Mouse (Mus musculus): ENCODE measurements around the gene 2410002F23Rik.

DNA sequence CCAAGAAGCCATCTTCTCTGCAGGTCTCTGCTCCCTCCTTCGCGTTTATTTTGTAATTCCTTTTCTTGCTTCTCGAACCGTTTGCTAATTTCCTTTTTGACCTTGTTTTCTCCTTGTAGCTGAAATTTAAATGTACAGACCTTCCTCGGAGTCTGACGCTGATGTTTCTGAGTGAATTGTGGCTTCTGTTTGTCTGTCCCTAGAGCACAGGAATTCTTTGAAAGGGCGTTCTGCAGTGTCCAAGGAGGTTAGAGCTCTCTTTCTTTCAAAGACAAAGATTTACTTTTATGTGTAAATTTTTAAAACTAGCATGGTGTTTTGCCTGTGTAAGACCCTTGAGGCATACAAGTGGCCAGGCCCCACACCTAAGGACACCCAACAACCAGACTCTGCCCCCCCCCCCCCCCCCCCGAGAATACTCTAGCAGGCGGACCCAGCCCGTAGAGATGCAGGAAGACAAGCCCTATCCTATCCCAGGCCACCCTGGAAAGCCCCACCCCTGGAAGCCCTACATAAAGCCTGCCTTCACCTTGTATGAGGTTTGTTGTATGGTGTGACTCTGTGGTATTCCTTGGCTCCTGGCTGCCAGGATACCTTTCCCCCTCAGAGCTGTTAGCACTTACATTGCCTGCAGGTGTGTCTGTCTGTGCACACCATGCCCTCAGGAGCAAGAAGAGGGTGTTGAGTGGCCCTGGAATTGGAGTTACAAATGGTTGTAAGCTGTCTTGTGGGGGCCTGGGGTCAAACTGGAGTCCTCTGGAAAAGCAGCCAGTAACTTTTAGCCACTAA lies 30.1 kb downstream of the 2410002F23Rik start:
- TF ChIP-seq CTCF (IDR thresholded peaks at IDR 0.05; ENCODE audit: control insufficient read depth, insufficient read depth, insufficient read length) (no peak), MAX (IDR thresholded peaks at IDR 0.05) (no peak), USF1 (IDR thresholded peaks at IDR 0.05; ENCODE audit: low read depth) (no peak), FOSL1 (IDR thresholded peaks at IDR 0.05; ENCODE audit: insufficient read depth, low read length, poor library complexity, severe bottlenecking) (no peak)
